Mouse (Mus musculus) lung, postnatal 0 days (tissue): ENCODE measurements around the gene Slc7a9. TPM values are rescaled to one million over a fixed set of nuclear protein-coding genes. Genes with fewer than 3 reads are reported as not detected.

Source experiments
- ATAC-seq: fragments of 200-750 bp; cut with Nextera tagmentation; 2 replicates; pipeline ENCODE4 v1.8.0; 2017; ENCODE audit warnings: moderate library complexity
- DNase-seq: peaks from one replicate; pipeline ENCODE4 v3.0.0-alpha.2; 2016; ENCODE audit warnings: low spot score
- H3K27ac ChIP-seq: fragments of 300-500 bp; sonication (generic); 2 replicates; pipeline ENCODE4 v1.5.1; 2014; ENCODE audit warnings: antibody characterized with exemption, mild to moderate bottlenecking, low read length, mixed read lengths
- H3K27me3 ChIP-seq: fragments of 300-500 bp; sonication (generic); replicated peaks from 2 replicates; pipeline ENCODE4 v1.6.1; 2014; ENCODE audit warnings: low read length, mixed read lengths; ENCODE audit not compliant: insufficient read depth
- H3K36me3 ChIP-seq: fragments of 300-500 bp; sonication (generic); 2 replicates; pipeline ENCODE4 v1.6.1; 2014; ENCODE audit warnings: low read length, mixed read lengths; ENCODE audit not compliant: insufficient read depth
- H3K4me1 ChIP-seq: fragments of 300-500 bp; sonication (generic); 2 replicates; pipeline ENCODE4 v1.6.1; 2014; ENCODE audit warnings: antibody characterized with exemption, low read depth, low read length, mixed read lengths; ENCODE audit not compliant: insufficient read depth
- H3K4me2 ChIP-seq: fragments of 300-500 bp; sonication (generic); replicated peaks from 2 replicates; pipeline ENCODE4 v1.6.1; 2014; ENCODE audit warnings: low read depth, mild to moderate bottlenecking, low read length, moderate library complexity, mixed read lengths
- H3K4me3 ChIP-seq: fragments of 300-500 bp; sonication (generic); 2 replicates; pipeline ENCODE4 v1.5.1; 2014; ENCODE audit warnings: low read depth, low read length
- H3K9ac ChIP-seq: fragments of 300-500 bp; sonication (generic); replicated peaks from 2 replicates; pipeline ENCODE4 v1.6.1; 2014; ENCODE audit warnings: low read depth, mild to moderate bottlenecking
- H3K9me3 ChIP-seq: fragments of 300-500 bp; sonication (generic); 2 replicates; pipeline ENCODE4 v1.6.1; 2016; ENCODE audit warnings: low read length, mixed read lengths
- CTCF ChIP-seq: IDR thresholded peaks from 2 replicates; pipeline ENCODE4 v1.5.1; 2016; ENCODE audit warnings: antibody characterized with exemption, mild to moderate bottlenecking
- EP300 ChIP-seq: IDR thresholded peaks from 2 replicates; pipeline ENCODE4 v1.6.1; 2016; ENCODE audit warnings: antibody characterized with exemption, mild to moderate bottlenecking, control low read depth
- WGBS: fragments of 180-500 bp; shearing (Covaris S2); extraction: QIAGEN DNeasy Blood & Tissue Kit; methylation state at CpG from one replicate; pipeline ENCODE4 v1.1.7; 2014; 5-methylcytosine and 5-hydroxymethylcytosine counted together
- polyA plus RNA-seq: library from polyadenylated mRNA; unstranded; fragments of >200 nt; fragmentation: Nextera tagmentation; extraction: Ambion mirVana; gene quantifications from 2 replicates; pipeline ENCODE4 v1.2.1, GENCODE M21; 2015

The Slc7a9 gene
- polyA plus RNA-seq, 1 experiment from 2014 or later, result 0.16 TPM

DNA sequence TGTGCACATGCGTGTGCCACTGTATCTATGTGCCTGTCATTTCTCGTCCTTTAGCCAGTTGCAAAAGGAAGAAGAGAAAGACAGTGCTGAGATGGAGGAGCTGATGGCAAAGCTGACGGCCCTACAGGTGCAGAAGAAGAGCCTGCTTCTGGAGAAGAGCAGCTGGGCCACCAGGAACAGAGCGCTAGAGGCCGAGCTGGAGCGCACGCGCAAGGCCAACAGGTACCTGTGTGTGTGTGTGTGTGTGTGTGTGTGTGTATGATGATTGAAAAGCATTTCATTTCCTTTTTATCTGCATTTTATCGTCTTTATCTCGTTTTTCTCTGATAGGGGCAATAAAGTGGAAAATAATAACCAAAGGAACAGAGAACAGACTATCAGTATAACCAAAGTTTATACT, 20.4 kb upstream of the Slc7a9 start:
- no peaks in the 10 kb centered on the region for H3K27me3 ChIP-seq
- no peaks in the 10 kb centered on the region for H3K4me1 ChIP-seq
- H3K27ac ChIP-seq, result no peak overlapping the region
- TF ChIP-seq EP300 (no peak), CTCF (no peak)
- no peak overlapping the region for H3K9ac ChIP-seq
- no peak overlapping the region for H3K4me2 ChIP-seq
- ATAC-seq (no peak), DNase-seq (no peak)
- WGBS, result 85% methylated on average over 10 of the region's 10 CpGs
- peaks cover 19% of the 10 kb centered on the region; the same call in 1 of the 2 replicates for H3K36me3 ChIP-seq
- no peaks in the 10 kb centered on the region for H3K9me3 ChIP-seq
- H3K4me3 ChIP-seq, result no peak overlapping the region

DNA sequence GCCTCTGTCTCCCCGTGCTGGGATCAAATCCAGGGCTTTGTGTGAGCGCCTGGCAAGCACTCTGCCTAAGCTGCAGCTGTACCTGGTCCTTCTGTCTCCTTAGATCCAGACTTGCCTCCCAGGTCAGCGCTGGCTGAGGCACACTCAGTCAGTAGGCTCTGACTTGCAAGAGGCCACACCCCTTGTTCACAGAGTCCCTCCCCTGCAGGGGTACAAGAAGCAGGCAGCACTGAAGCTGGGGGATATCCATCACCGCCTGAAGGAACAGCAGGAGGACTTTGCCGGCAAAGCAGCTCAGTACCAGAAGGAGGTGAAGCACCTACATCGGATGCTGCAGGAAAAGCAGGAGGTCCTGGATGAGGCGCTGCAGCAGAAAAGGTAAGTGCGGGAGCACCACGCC, 13.3 kb upstream of the Slc7a9 start:
- Histone ChIP-seq H3K4me2 (no peak overlapping the region), H3K9ac (no peak overlapping the region), H3K4me3 (no peak overlapping the region), H3K27ac (no peak overlapping the region), H3K9me3 (no peaks in the 10 kb centered on the region), H3K27me3 (no peaks in the 10 kb centered on the region), H3K36me3 (peaks cover 23% of the 10 kb centered on the region), H3K4me1 (no peaks in the 10 kb centered on the region)
- WGBS, result 84% methylated on average over 9 of the region's 9 CpGs
- TF ChIP-seq EP300 (no peak), CTCF (no peak)
- ATAC-seq (no peak), DNase-seq (no peak)

DNA sequence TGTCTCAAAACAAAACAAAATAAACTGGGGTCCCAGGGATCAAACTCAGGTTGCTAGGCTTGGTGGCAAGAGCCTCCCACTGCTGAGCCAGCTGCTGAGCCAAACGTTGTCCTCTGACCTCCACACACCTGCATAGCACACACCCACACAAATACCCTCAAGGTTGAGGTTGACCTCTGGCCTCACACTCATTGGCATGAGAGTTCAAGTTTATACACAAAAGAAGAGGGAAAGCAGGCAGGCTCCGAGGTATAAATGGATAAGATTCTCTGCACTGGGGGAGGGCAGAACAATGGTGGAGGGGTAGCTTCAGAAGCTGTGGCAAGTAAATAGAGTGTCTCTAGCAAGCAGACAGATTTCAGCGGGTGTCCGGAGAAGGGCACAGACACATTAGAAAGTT, 1.1 kb upstream of the Slc7a9 start:
- ATAC-seq, result no peak
- Histone ChIP-seq H3K9ac (no peak overlapping the region), H3K4me2 (no peak overlapping the region), H3K27ac (no peak overlapping the region), H3K27me3 (no peaks in the 10 kb centered on the region), H3K4me3 (no peak overlapping the region), H3K9me3 (no peaks in the 10 kb centered on the region), H3K36me3 (no peaks in the 10 kb centered on the region), H3K4me1 (no peaks in the 10 kb centered on the region)
- WGBS, result 24% methylated on average over 4 of the region's 4 CpGs
- no peak for DNase-seq
- no peak for TF ChIP-seq EP300
- TF ChIP-seq CTCF, result no peak

DNA sequence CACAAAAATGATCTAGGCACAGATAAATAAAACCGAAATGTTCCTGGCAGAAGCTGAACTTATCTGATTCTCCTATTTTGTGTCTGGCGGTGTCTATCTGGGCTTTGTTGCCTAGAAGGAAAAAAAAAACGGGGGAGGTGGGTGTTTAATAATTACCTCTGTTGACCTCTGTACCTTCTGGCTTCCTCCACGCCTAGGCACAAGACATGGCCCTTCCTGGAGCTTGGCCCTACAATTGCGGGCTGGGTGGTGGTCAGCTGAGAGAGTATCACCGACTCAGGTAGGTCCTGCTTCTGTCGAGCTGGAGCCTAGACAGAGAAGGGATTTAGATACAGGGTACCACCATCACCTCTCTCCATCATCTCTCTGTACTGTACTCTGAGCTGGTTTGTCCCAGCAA, 271 bp downstream of the Slc7a9 start:
- Histone ChIP-seq H3K4me3 (no peak overlapping the region), H3K9me3 (no peaks in the 10 kb centered on the region), H3K4me1 (no peaks in the 10 kb centered on the region), H3K4me2 (no peak overlapping the region), H3K27me3 (no peaks in the 10 kb centered on the region), H3K27ac (no peak overlapping the region), H3K36me3 (no peaks in the 10 kb centered on the region), H3K9ac (no peak overlapping the region)
- WGBS, result 50% methylated on average over 7 of the region's 7 CpGs
- TF ChIP-seq CTCF (no peak), EP300 (no peak)
- no peak for DNase-seq
- no peak for ATAC-seq

DNA sequence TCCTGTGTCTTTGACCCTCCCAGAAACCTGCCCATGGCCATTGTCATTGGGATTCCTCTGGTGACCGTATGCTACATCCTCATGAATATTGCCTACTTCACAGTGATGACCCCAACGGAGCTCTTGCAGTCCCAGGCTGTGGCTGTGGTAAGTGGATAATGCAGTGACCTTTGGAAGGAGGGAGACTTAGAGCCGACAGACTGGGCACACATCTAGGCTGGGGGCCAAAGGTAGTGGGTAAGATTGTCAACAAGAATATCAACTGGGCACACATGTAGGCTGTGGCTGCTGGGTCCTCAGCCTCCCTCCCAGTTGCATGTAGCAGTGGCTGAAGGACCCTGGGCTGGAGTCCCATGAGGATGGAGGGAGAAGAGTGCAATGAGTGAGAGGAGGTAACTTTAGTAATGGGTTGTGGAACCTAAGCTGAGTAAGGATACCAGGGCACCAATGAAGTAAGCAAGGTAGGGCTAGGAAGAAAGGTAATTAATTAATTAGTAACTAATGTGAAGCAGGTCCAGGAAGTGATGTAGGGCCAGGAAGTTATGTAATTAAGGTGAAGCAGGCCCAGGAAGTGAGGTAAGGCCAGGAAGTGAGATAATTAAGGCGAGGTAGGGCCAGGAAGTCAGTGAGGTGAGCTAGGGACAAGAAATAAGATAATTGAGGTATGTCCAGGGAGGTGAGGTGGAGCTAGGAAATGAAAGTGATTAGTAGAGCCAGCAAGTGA, 7.7 kb downstream of the Slc7a9 start:
- H3K27me3 ChIP-seq, result no peaks in the 10 kb centered on the region
- H3K9me3 ChIP-seq, result no peaks in the 10 kb centered on the region
- DNase-seq (no peak), ATAC-seq (no peak)
- H3K4me2 ChIP-seq, result no peak overlapping the region
- TF ChIP-seq CTCF, result no peak
- no peak for TF ChIP-seq EP300
- no peak overlapping the region for H3K27ac ChIP-seq
- H3K36me3 ChIP-seq, result no peaks in the 10 kb centered on the region
- no peak overlapping the region for H3K4me3 ChIP-seq
- WGBS, result 79% methylated on average over 4 of the region's 4 CpGs
- no peaks in the 10 kb centered on the region for H3K4me1 ChIP-seq
- H3K9ac ChIP-seq, result no peak overlapping the region

DNA sequence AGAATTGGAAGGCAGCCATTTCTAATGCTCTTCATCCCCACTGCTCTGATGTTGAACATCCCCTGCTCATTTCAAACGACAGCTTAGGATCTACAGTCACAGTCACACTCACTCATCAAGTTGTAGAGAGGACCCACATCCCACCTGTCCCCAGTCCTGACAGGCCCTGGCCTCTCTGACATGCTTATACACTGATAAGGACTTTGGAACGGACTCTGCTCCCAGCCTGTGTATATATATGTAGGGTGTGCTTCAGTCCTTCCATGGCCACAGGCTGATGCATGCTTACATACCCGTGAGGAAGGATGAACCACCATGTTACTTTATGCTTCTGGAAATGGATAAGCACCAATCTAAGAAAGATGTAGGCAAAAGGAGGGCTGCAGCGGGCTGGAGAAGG, 12.4 kb downstream of the Slc7a9 start:
- DNase-seq, result no peak
- no peak for ATAC-seq
- TF ChIP-seq EP300 (no peak), CTCF (no peak)
- WGBS, result 66% methylated on average over 4 of the region's 4 CpGs
- no peak overlapping the region for H3K4me3 ChIP-seq
- H3K36me3 ChIP-seq, result no peaks in the 10 kb centered on the region
- no peaks in the 10 kb centered on the region for H3K9me3 ChIP-seq
- no peak overlapping the region for H3K4me2 ChIP-seq
- no peak overlapping the region for H3K9ac ChIP-seq
- H3K4me1 ChIP-seq, result no peaks in the 10 kb centered on the region
- no peaks in the 10 kb centered on the region for H3K27me3 ChIP-seq
- H3K27ac ChIP-seq, result no peak overlapping the region

DNA sequence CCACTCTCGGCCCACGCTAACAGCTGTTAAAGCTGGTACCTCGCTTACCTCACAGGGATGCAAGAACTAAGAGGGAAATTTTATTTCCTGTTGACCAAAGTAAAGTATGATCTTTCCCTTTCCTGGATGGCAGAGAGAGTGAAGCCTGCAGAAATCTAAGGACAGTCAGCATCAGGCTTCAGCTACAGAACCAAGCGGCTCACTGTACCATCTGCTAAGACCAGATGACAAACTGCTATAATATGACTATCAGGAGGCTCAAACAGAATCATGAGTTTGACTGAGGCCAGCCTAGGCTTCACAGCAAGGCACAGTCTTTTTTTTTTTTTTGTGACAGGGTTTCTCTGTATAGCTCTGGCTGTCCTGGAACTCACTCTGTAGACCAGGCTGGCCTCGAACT, 16.4 kb downstream of the Slc7a9 start:
- no peaks in the 10 kb centered on the region for H3K4me1 ChIP-seq
- H3K27me3 ChIP-seq, result no peaks in the 10 kb centered on the region
- H3K9me3 ChIP-seq, result no peaks in the 10 kb centered on the region
- DNase-seq, result no peak
- no peak overlapping the region for H3K4me2 ChIP-seq
- H3K4me3 ChIP-seq, result no peak overlapping the region
- H3K36me3 ChIP-seq, result no peaks in the 10 kb centered on the region
- no peak for ATAC-seq
- 82% methylated on average over 5 of the region's 5 CpGs for WGBS
- TF ChIP-seq CTCF (no peak), EP300 (no peak)
- H3K27ac ChIP-seq, result no peak overlapping the region
- H3K9ac ChIP-seq, result no peak overlapping the region
